Mouse (Mus musculus): ENCODE measurements around the gene Zim1. TPM values are rescaled to one million over a fixed set of nuclear protein-coding genes. Genes with fewer than 3 reads are reported as not detected.

Zim1 gene
- polyA plus RNA-seq, 1 experiment from 2014 or later: 2.8 TPM

DNA sequence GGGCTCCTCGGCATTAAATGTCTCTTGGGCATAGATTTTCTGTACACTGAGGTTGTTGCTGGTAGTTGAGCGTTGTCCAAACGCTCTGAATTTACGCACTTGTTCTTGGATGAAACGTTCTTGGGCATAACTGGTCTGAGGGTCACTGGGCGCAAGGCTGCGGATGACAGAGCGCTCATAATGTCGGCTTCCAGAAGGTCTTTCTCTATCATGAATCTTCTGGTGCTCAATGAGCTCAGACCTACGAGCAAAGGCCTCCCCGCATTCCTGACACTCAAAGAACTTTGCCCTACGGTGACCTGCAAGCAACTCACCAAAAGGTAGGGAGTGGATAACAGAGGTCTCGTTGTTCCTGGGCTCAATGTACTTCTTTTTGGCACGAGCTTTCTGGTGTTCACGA lies 13.1 kb upstream of the Zim1 start:
- H3K36me3 ChIP-seq: peaks cover 86% of the 10 kb centered on the region
- ATAC-seq (ENCODE audit: insufficient number of reproducible peaks, insufficient read depth, low FRiP score, low TSS enrichment, low read depth): no peak
- WGBS: 92% methylated on average over 15 of the region's 15 CpGs

DNA sequence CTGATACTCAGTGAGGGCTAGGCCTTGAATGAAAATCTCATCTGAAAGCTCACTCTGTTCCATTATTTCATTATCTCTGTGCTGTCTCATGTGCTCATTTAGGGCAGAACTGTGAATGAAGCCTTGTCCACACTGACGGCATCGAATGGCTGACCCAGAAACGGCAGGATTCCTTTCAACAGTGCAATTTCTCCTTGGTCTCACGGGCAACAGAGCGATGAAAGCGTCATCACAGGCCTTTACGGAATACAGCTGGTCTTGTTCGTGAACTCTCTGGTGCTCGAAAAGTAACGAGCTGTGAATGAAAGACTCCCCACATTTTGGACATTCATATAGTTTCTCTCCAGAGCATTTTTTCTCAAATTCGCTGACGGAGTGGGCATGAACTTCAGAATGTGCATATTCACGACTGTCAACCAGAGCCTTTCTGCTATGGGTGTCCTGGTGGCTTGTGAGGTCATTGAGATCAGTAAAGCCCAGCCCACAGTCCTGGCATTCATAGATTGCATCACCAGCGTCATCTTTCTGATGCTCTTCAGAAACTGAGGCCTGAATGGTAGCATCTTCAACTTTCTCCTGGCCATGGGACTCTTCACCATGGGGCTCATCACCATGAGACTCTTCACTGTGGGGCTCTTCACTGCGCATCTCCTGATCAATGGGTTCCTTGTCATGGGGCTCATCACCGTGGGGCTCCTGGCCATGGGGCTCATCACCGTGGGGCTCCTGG lies 12.4 kb upstream of the Zim1 start:
- H3K4me3 ChIP-seq (replicated peaks): no peak overlapping the region
- H3K4me2 ChIP-seq: no peak overlapping the region
- H3K9ac ChIP-seq (replicated peaks): no peak overlapping the region
- no peaks in the 10 kb centered on the region for H3K4me1 ChIP-seq (replicated peaks)
- H3K27me3 ChIP-seq: no peaks in the 10 kb centered on the region
- H3K27ac ChIP-seq: no peak overlapping the region
- peaks cover 12% of the 10 kb centered on the region; the same call in 1 of the 2 replicates for H3K9me3 ChIP-seq
- ATAC-seq (ENCODE audit: insufficient number of reproducible peaks, insufficient read depth, low FRiP score, low TSS enrichment, low read depth): no peak
- 88% methylated on average over 17 of the region's 17 CpGs for WGBS
- H3K36me3 ChIP-seq: peaks cover 87% of the 10 kb centered on the region

More for the DNA sequence above, 13.1 kb upstream of the Zim1 start:
- H3K4me1 ChIP-seq (replicated peaks): no peaks in the 10 kb centered on the region
- H3K9me3 ChIP-seq: peaks cover 12% of the 10 kb centered on the region; the same call in 1 of the 2 replicates
- H3K27me3 ChIP-seq: no peaks in the 10 kb centered on the region
- H3K4me2 ChIP-seq: no peak overlapping the region
- no peak overlapping the region for H3K9ac ChIP-seq (replicated peaks)
- no peak overlapping the region for H3K27ac ChIP-seq
- no peak overlapping the region for H3K4me3 ChIP-seq (replicated peaks)

DNA sequence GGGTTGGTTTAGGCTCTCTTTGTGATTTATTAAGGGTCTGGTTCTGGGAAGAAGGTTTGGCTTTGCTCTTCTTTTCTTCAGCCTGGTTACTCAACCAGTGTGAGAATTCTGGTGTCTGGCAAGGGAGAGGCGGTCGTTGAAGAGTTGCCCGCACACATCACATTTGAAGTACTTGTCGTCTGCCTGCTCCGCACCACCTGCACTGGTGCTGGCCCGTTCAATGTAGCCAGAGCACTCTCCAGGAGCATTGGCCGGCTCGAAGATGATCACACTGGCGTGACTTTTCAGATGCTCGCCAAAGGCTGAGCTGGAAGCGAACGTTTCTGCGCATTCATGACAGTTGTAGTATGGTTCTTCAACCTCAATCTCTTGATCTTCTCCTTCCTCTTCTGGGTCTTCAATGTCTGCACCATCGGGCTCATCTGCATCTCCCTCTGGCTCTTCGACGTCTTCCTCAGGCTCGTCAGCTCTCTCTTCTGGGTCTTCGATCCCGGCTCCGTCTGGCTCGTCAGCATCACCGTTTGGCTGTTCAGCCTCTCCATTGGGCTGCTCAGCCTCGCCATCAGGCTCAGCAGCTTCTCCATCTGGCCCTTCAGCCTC lies 11.3 kb upstream of the Zim1 start:
- 95% methylated on average over 23 of the region's 23 CpGs for WGBS
- no peak overlapping the region for H3K27ac ChIP-seq
- no peak overlapping the region for H3K9ac ChIP-seq (replicated peaks)
- H3K4me3 ChIP-seq (replicated peaks): no peak overlapping the region
- H3K4me1 ChIP-seq (replicated peaks): no peaks in the 10 kb centered on the region
- peaks cover 12% of the 10 kb centered on the region; the same call in 1 of the 2 replicates for H3K9me3 ChIP-seq
- H3K27me3 ChIP-seq: no peaks in the 10 kb centered on the region
- no peak for ATAC-seq (ENCODE audit: insufficient number of reproducible peaks, insufficient read depth, low FRiP score, low TSS enrichment, low read depth)
- peaks cover 76% of the 10 kb centered on the region for H3K36me3 ChIP-seq
- no peak overlapping the region for H3K4me2 ChIP-seq

DNA sequence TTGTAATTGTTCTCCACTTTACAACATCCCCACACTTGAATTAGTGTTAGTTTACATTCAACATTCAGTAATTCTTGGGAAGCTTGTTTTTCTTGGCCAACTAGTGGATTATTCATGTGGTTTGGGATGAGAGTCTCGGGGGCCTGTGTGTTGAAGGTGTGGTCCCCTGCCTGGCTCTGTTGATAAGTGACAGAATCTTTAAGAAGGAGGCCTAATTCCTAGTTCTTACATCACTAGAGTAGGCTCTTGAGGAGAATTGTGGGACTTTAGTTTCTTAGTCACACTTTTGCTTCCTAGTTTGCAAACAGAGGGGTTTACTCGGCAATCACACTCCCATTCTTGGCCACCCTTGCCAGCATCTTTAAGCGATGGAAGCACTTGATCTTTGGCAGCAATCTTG lies 3.0 kb upstream of the Zim1 start:
- H3K27me3 ChIP-seq: no peaks in the 10 kb centered on the region
- peaks cover 4% of the 10 kb centered on the region; the same call in 1 of the 2 replicates for H3K36me3 ChIP-seq
- ATAC-seq (ENCODE audit: insufficient number of reproducible peaks, insufficient read depth, low FRiP score, low TSS enrichment, low read depth): no peak

DNA sequence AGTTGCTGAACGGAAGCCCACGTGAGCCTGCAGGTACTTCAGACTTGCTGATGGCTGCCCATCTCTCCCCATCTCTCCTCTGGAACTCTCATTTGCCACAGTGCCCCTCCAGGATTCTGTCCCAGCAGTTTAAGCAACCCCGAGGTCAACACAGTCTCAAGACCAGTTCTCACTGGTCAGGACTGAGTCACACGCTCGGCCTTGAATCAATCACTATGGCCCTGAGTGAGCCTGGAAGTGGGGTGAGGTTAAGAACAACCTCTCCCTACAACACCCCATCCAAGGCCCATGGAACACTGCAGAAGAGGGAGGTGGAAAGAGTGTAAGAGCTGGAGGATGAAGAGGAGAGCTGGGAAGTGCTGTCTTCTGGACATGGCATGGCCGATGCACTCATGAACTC lies 10.7 kb downstream of the Zim1 start:
- Histone ChIP-seq H3K27me3 (no peaks in the 10 kb centered on the region), H3K4me3 (replicated peaks) (no peak overlapping the region), H3K4me1 (replicated peaks) (no peaks in the 10 kb centered on the region), H3K9me3 (no peaks in the 10 kb centered on the region), H3K36me3 (peaks cover 48% of the 10 kb centered on the region), H3K27ac (no peak overlapping the region), H3K4me2 (no peak overlapping the region), H3K9ac (replicated peaks) (no peak overlapping the region)
- 93% methylated on average over 6 of the region's 6 CpGs for WGBS
- no peak for ATAC-seq (ENCODE audit: insufficient number of reproducible peaks, insufficient read depth, low FRiP score, low TSS enrichment, low read depth)

More for the DNA sequence above, 3.0 kb upstream of the Zim1 start:
- Histone ChIP-seq H3K9me3 (no peaks in the 10 kb centered on the region), H3K4me3 (replicated peaks) (no peak overlapping the region), H3K9ac (replicated peaks) (no peak overlapping the region), H3K27ac (no peak overlapping the region), H3K4me2 (no peak overlapping the region), H3K4me1 (replicated peaks) (no peaks in the 10 kb centered on the region)
- WGBS: 84% methylated on average over 3 of the region's 3 CpGs

DNA sequence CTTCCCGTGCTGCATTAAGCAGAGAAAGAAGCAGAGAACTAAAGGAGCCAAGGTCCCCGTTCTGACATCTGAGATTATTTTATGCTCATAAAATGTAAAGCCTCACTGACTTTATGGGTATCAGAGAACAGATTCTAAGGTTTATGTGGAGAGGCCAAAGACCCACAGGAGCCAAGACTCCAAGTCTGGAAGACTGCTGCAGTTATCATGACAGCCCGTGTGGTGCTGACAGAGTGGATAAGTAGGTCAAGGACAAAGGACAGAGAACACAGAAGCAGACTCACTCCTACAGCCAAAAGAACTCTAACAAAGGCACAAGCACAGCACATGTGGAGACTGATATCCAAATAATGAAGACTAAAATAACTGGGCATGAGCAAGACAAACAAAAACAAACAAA lies 29.5 kb downstream of the Zim1 start:
- no peak overlapping the region for H3K9ac ChIP-seq (replicated peaks)
- H3K9me3 ChIP-seq: no peaks in the 10 kb centered on the region; the same call in 1 of the 2 replicates
- H3K4me2 ChIP-seq: no peak overlapping the region
- no peak for ATAC-seq (ENCODE audit: insufficient number of reproducible peaks, insufficient read depth, low FRiP score, low TSS enrichment, low read depth)
- H3K4me3 ChIP-seq (replicated peaks): no peak overlapping the region
- H3K36me3 ChIP-seq: no peaks in the 10 kb centered on the region
- 69% methylated on average over 3 of the region's 3 CpGs for WGBS
- H3K4me1 ChIP-seq (replicated peaks): no peaks in the 10 kb centered on the region
- no peak overlapping the region for H3K27ac ChIP-seq
- no peaks in the 10 kb centered on the region for H3K27me3 ChIP-seq

DNA sequence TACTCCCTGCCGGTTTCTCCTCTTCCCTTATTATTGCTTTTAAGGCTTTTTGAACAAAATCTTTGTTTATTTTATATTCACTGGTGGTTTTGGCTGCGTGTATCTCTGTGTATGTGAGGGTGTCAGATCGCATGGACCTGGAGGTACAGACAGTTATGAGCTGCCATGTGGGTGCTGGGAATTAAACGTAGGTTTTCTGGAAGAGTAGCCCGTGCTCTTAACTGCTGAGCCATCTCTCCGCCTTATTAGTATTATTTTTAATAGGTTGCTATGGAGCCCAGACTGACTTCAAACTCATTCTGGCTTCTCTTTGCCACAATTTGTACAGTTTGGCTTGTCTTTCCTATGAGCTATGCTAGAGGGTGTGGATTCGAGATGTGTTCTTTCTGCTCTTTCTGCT lies 32.8 kb downstream of the Zim1 start:
- no peak overlapping the region for H3K4me3 ChIP-seq (replicated peaks)
- H3K27me3 ChIP-seq: no peaks in the 10 kb centered on the region
- H3K27ac ChIP-seq: no peak overlapping the region
- H3K4me1 ChIP-seq (replicated peaks): no peaks in the 10 kb centered on the region
- H3K9ac ChIP-seq (replicated peaks): no peak overlapping the region
- no peak for ATAC-seq (ENCODE audit: insufficient number of reproducible peaks, insufficient read depth, low FRiP score, low TSS enrichment, low read depth)
- no peak overlapping the region for H3K4me2 ChIP-seq
- H3K36me3 ChIP-seq: no peaks in the 10 kb centered on the region
- no peaks in the 10 kb centered on the region for H3K9me3 ChIP-seq
- WGBS: 66% methylated on average over 7 of the region's 7 CpGs

DNA sequence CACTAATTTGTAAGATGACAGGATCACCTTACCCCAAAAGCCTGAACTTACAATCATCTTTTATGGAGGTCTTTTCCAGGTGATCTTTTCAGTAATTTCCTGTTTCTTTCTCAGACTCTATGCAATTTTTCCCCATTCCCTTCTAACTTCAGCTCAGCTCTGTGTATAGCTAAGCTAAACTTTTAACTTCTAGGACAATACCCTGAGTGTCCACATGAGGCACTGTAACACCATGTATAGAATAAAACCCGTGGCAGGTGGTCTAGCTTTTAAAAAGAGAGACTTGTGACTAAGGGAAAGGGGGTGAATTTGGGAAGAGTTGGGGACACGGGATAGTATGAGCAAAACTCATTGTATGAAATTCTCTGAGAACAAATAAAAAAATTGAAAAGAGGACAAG lies 36.6 kb downstream of the Zim1 start:
- no peaks in the 10 kb centered on the region for H3K36me3 ChIP-seq
- H3K27me3 ChIP-seq: no peaks in the 10 kb centered on the region
- no peak overlapping the region for H3K4me2 ChIP-seq
- H3K9ac ChIP-seq (replicated peaks): no peak overlapping the region
- H3K9me3 ChIP-seq: no peaks in the 10 kb centered on the region
- ATAC-seq (ENCODE audit: insufficient number of reproducible peaks, insufficient read depth, low FRiP score, low TSS enrichment, low read depth): no peak
- 28% methylated on average over 2 of the region's 2 CpGs for WGBS
- no peak overlapping the region for H3K27ac ChIP-seq
- no peak overlapping the region for H3K4me3 ChIP-seq (replicated peaks)
- 0 out of 2 replicates have a peak, but pooled peaks cover 4% of the 10 kb centered on the region for H3K4me1 ChIP-seq (replicated peaks)

GRCm38 (mm10) chr7:6658606-6659005 lies 37.6 kb downstream of the Zim1 start:
- Histone ChIP-seq H3K27me3 (no peaks in the 10 kb centered on the region), H3K4me1 (replicated peaks) (0 out of 2 replicates have a peak, but pooled peaks cover 4% of the 10 kb centered on the region), H3K9me3 (no peaks in the 10 kb centered on the region), H3K9ac (replicated peaks) (no peak overlapping the region), H3K4me2 (no peak overlapping the region), H3K4me3 (replicated peaks) (no peak overlapping the region), H3K36me3 (no peaks in the 10 kb centered on the region), H3K27ac (no peak overlapping the region)
- no peak for ATAC-seq (ENCODE audit: insufficient number of reproducible peaks, insufficient read depth, low FRiP score, low TSS enrichment, low read depth)
- 93% methylated on average over 7 of the region's 7 CpGs for WGBS

DNA sequence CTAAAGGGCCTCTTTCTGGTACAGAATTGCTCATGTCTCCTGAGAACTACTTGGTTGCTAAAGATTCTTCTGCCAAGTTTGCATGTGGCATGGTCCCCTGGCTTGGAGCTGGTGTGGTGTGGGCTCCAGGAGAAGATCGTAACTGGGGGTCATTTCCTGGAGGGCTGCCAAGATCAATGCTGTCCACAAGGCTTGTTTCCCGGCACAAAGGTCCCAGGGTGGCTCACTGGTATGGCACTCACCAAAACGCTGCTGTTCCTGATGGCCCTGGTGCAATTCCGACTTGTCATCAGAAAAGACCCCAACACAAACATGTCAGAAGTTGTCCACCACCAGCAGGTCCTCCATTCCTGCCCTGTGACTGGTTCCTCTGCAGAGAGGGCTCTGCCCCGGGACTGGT lies 44.1 kb downstream of the Zim1 start:
- WGBS: 72% methylated on average over 5 of the region's 5 CpGs
- no peak for ATAC-seq (ENCODE audit: insufficient number of reproducible peaks, insufficient read depth, low FRiP score, low TSS enrichment, low read depth)
- no peaks in the 10 kb centered on the region for H3K4me1 ChIP-seq (replicated peaks)

DNA sequence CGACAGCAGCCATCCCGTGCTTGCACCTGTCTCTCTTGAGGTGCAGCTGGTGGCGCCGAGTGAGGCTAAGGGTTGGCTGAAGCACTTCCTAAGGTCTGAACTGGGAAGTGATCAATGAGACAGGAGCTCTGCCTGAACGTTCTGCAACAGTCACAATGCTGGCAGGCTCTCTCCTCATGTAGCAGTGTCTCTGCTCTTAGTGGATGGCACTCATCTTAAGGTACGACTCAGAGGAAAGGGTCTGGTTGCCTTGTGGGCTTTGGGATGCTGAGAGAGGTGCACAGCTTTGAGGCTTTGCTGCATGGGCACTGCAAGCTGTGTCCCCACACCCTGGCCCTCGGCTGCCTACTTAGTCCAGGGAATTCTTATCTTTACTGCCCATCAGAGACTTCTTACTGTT lies 45.0 kb downstream of the Zim1 start:
- no peaks in the 10 kb centered on the region for H3K36me3 ChIP-seq
- no peaks in the 10 kb centered on the region for H3K4me1 ChIP-seq (replicated peaks)
- no peak overlapping the region for H3K4me3 ChIP-seq (replicated peaks)
- no peak for ATAC-seq (ENCODE audit: insufficient number of reproducible peaks, insufficient read depth, low FRiP score, low TSS enrichment, low read depth)
- H3K27ac ChIP-seq: no peak overlapping the region
- no peaks in the 10 kb centered on the region for H3K27me3 ChIP-seq
- no peak overlapping the region for H3K4me2 ChIP-seq
- H3K9me3 ChIP-seq: no peaks in the 10 kb centered on the region
- no peak overlapping the region for H3K9ac ChIP-seq (replicated peaks)
- 71% methylated on average over 7 of the region's 7 CpGs for WGBS

More for the DNA sequence above, 44.1 kb downstream of the Zim1 start:
- H3K27me3 ChIP-seq: no peaks in the 10 kb centered on the region
- no peak overlapping the region for H3K27ac ChIP-seq
- no peak overlapping the region for H3K9ac ChIP-seq (replicated peaks)
- no peaks in the 10 kb centered on the region for H3K36me3 ChIP-seq
- no peak overlapping the region for H3K4me3 ChIP-seq (replicated peaks)
- H3K9me3 ChIP-seq: no peaks in the 10 kb centered on the region
- no peak overlapping the region for H3K4me2 ChIP-seq
